Mouse (Mus musculus) liver, embryonic 11.5 days (tissue): ENCODE measurements around the gene Tctn1. TPM values are rescaled to one million over a fixed set of nuclear protein-coding genes. Genes with fewer than 3 reads are reported as not detected.

ENCODE experiments used
- ATAC-seq: fragments of 200-750 bp; cut with Nextera tagmentation; replicated peaks from 2 replicates; pipeline ENCODE4 v1.8.0; 2017; ENCODE audit warnings: moderate number of reproducible peaks, mild to moderate bottlenecking, moderate TSS enrichment, moderate library complexity; ENCODE audit not compliant: low FRiP score
- DNase-seq: peaks from one replicate; pipeline ENCODE4 v3.0.0-alpha.2; 2017; ENCODE audit warnings: low spot score
- H3K27ac ChIP-seq: fragments of 300-500 bp; sonication (generic); 2 replicates; pipeline ENCODE4 v1.5.1; 2014; ENCODE audit warnings: mild to moderate bottlenecking, low read depth, low read length, control low read depth
- H3K27me3 ChIP-seq: fragments of 300-500 bp; sonication (generic); replicated peaks from 2 replicates; pipeline ENCODE4 v1.6.1; 2014; ENCODE audit warnings: low read length, mixed read lengths; ENCODE audit not compliant: control insufficient read depth, insufficient read depth
- H3K36me3 ChIP-seq: fragments of 300-500 bp; sonication (generic); 2 replicates; pipeline ENCODE4 v1.6.1; 2014; ENCODE audit warnings: mild to moderate bottlenecking, low read length, moderate library complexity, mixed read lengths; ENCODE audit not compliant: control insufficient read depth, insufficient read depth
- H3K4me1 ChIP-seq: fragments of 300-500 bp; sonication (generic); replicated peaks from 2 replicates; pipeline ENCODE4 v1.6.1; 2014; ENCODE audit warnings: low read length, mixed read lengths; ENCODE audit not compliant: control insufficient read depth, insufficient read depth
- H3K4me2 ChIP-seq: fragments of 300-500 bp; sonication (generic); 2 replicates; pipeline ENCODE4 v1.6.1; 2014; ENCODE audit warnings: mild to moderate bottlenecking, control low read depth, moderate library complexity
- H3K4me3 ChIP-seq: fragments of 300-500 bp; sonication (generic); 2 replicates; pipeline ENCODE4 v1.5.1; 2014; ENCODE audit warnings: low read depth, low read length, control low read depth
- H3K9ac ChIP-seq: fragments of 300-500 bp; sonication (generic); 2 replicates; pipeline ENCODE4 v1.6.1; 2014; ENCODE audit warnings: low read depth, low read length, control low read depth
- H3K9me3 ChIP-seq: fragments of 300-500 bp; sonication (generic); 2 replicates; pipeline ENCODE4 v1.6.1; 2016; ENCODE audit warnings: low read length, inconsistent platforms, mixed read lengths; ENCODE audit not compliant: control insufficient read depth
- WGBS: fragments of 180-500 bp; shearing (Covaris S2); extraction: QIAGEN DNeasy Blood & Tissue Kit; methylation state at CpG from one replicate; pipeline ENCODE4 v1.1.7; 2014; 5-methylcytosine and 5-hydroxymethylcytosine counted together
- polyA plus RNA-seq: library from polyadenylated mRNA; unstranded; fragments of >200 nt; fragmentation: Nextera tagmentation; extraction: Ambion mirVana; gene quantifications from 2 replicates; pipeline ENCODE4 v1.2.1, GENCODE M21; 2014

The Tctn1 gene
- polyA plus RNA-seq, 1 experiment from 2014 or later: 3.1 TPM

DNA sequence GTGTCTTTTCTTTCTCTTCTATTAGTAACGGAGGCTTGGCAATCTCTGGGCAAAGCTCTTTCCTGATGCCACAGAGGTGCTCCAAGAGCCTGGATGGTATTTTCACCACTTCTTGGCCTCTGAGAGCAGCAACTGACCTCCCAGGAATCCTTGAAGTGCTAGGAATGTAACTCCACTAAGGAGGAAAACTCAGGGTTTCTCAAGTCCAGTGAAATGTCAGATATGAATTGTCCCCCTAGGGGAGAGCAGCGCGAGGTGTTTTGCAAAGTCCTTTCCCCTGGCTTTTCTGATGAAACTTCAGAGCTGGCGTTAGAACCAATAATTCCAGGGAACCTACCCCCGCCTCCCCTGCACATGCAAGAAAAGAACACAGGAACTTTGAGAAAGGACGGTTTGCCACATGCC, 16.2 kb upstream of the Tctn1 start:
- Histone ChIP-seq H3K9ac (no peak overlapping the region), H3K4me1 (peaks cover 4% of the 10 kb centered on the region), H3K27ac (no peak overlapping the region), H3K36me3 (no peaks in the 10 kb centered on the region), H3K4me3 (no peak overlapping the region), H3K4me2 (0 out of 2 replicates have a peak overlapping the region, but pooled peaks have one; percentile 3), H3K9me3 (no peaks in the 10 kb centered on the region), H3K27me3 (no peaks in the 10 kb centered on the region)
- WGBS: 46% methylated on average over 6 of the region's 6 CpGs
- DNase-seq (no peak), ATAC-seq (no peak)

- no peak overlapping the region for H3K27ac ChIP-seq
- H3K4me2 ChIP-seq: no peak overlapping the region
- no peaks in the 10 kb centered on the region for H3K27me3 ChIP-seq
- no peaks in the 10 kb centered on the region for H3K36me3 ChIP-seq
- no peak overlapping the region for H3K4me3 ChIP-seq
- no peaks in the 10 kb centered on the region; the same call in 1 of the 2 replicates for H3K4me1 ChIP-seq
- DNase-seq (no peak), ATAC-seq (no peak)
- H3K9ac ChIP-seq: no peak overlapping the region
- 67% methylated on average over 12 of the region's 12 CpGs for WGBS
- H3K9me3 ChIP-seq: no peaks in the 10 kb centered on the region
Measured at GRCm38 (mm10) chr5:122279799-122280421, 15.7 kb upstream of the Tctn1 start.

GRCm38 (mm10) chr5:122278946-122279345, 14.7 kb upstream of the Tctn1 start:
- DNase-seq (no peak), ATAC-seq (no peak)
- Histone ChIP-seq H3K9ac (no peak overlapping the region), H3K27me3 (no peaks in the 10 kb centered on the region), H3K9me3 (no peaks in the 10 kb centered on the region), H3K4me3 (no peak overlapping the region), H3K4me1 (no peaks in the 10 kb centered on the region; the same call in 1 of the 2 replicates), H3K36me3 (no peaks in the 10 kb centered on the region), H3K4me2 (no peak overlapping the region), H3K27ac (no peak overlapping the region)
- 90% methylated on average over 7 of the region's 7 CpGs for WGBS

GRCm38 (mm10) chr5:122274785-122275184, 10.5 kb upstream of the Tctn1 start:
- no peak overlapping the region for H3K4me2 ChIP-seq
- DNase-seq (no peak), ATAC-seq (0 out of 2 replicates have a peak, but pooled peaks have one; percentile 51)
- 24% methylated on average over 5 of the region's 5 CpGs for WGBS
- no peak overlapping the region for H3K4me3 ChIP-seq
- H3K27me3 ChIP-seq: no peaks in the 10 kb centered on the region
- no peaks in the 10 kb centered on the region; the same call in 1 of the 2 replicates for H3K4me1 ChIP-seq
- no peaks in the 10 kb centered on the region for H3K36me3 ChIP-seq
- H3K27ac ChIP-seq: no peak overlapping the region
- no peak overlapping the region for H3K9ac ChIP-seq
- H3K9me3 ChIP-seq: no peaks in the 10 kb centered on the region

DNA sequence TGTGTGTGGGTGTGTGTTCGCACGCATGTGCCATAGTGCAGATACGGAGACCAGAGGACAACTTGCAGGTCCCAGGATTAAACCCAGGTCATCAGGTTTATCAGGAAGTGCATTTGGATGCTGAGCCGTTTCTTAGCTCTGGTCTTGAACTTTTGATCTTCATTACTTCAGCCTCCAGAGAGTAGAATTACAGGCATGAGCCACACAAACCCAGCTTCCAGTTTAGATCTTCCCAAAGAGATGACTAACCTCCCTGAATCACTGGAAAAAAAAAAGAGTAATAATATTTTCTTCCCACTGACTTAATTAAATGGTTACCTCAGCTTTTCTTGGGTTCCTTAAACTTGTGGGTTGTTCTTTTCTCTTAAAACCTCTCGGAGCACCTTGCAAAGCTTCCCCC, 8.6 kb upstream of the Tctn1 start:
- ATAC-seq: no peak
- Histone ChIP-seq H3K36me3 (no peaks in the 10 kb centered on the region), H3K27me3 (no peaks in the 10 kb centered on the region), H3K4me2 (no peak overlapping the region), H3K9ac (no peak overlapping the region), H3K4me1 (no peaks in the 10 kb centered on the region; the same call in 1 of the 2 replicates), H3K27ac (no peak overlapping the region), H3K9me3 (no peaks in the 10 kb centered on the region), H3K4me3 (no peak overlapping the region)
- 77% methylated on average over 5 of the region's 5 CpGs for WGBS
- DNase-seq: no peak

DNA sequence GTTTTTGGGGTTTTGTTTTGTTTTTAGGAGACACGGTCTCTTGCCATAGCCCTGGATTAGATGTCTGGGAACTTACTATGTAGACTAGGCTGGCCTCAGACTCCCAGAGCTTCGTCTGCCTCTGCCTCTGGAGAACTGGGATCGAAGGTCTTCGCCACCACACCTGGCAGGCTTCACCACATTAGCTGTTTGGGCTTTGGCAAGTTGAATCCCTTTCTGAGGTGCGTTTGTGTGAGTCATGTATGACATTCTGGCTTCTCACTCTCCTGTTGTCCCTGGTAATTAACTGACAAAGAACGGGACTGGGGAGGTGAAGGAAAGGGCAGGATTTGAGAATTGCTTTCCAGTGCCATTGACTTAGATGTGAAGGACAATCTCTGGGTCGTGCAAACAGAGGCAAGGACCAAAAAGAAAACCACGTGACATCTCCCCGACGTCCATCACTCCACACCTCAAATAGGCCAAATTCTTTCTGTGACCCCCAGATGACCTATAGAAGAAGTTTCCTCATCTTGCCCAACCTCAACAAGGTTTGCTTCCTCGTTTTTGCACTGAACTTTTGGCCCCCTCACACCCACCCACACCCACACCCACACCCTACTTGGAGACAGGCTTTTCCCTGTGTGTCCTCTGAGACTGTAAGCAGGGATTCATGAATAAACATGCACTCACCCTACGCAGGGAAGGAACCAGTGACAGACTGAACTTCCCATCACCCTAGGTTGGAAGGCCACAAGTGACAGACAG, 4.8 kb upstream of the Tctn1 start:
- Histone ChIP-seq H3K9me3 (no peaks in the 10 kb centered on the region), H3K4me1 (peaks cover 3% of the 10 kb centered on the region; the same call in 1 of the 2 replicates), H3K4me3 (no peak overlapping the region), H3K4me2 (no peak overlapping the region), H3K27ac (no peak overlapping the region), H3K9ac (no peak overlapping the region; the same call in 1 of the 2 replicates), H3K36me3 (no peaks in the 10 kb centered on the region), H3K27me3 (no peaks in the 10 kb centered on the region)
- no peak for ATAC-seq
- DNase-seq: no peak
- 58% methylated on average over 12 of the region's 12 CpGs for WGBS

DNA sequence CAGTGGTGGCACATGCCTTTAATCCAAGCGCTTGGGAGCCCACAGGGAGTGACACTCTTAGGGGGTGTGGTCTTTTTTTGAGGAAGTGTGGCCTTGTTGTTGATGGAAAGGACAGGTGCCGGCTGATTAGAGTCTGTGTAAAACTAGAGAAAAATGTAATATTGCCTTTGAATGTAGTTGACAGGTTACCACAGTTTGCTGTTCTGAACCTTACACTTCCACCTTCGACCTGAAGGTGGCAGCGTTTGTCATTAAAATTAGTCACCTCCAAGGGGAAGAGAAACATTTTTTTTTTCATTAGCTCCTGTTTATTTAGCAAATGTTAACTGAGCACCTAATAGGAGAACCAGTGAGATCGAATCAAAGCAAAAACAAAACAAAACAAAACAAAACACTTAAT, 3.6 kb upstream of the Tctn1 start:
- no peak overlapping the region for H3K9ac ChIP-seq

DNA sequence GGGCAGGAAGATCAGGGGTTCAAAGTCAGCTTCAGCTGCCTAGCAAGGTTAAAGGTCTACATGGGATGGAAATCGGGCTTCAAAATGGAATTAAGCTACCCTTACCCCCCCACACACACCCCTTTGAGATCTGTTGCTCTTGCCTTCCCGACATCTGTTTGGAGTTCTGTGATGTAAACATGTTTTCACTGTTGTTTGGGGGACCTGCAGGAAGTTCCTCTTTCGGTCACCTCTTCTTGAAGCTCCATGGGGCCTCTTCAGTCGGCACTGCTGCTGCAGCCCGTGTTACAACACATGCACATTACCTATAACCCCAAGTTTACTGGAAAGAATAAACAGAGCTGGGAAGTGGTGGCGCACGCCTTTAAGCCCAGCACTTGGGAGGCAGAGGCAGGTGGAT, 2.9 kb upstream of the Tctn1 start:
- Histone ChIP-seq H3K9ac (no peak overlapping the region), H3K4me2 (no peak overlapping the region), H3K9me3 (no peaks in the 10 kb centered on the region), H3K36me3 (no peaks in the 10 kb centered on the region), H3K27me3 (no peaks in the 10 kb centered on the region), H3K4me1 (peaks cover 9% of the 10 kb centered on the region), H3K4me3 (no peak overlapping the region), H3K27ac (no peak overlapping the region)
- DNase-seq: no peak
- 59% methylated on average over 7 of the region's 7 CpGs for WGBS
- ATAC-seq: no peak

More for the DNA sequence above, 3.6 kb upstream of the Tctn1 start:
- Histone ChIP-seq H3K4me3 (no peak overlapping the region), H3K4me2 (no peak overlapping the region), H3K4me1 (peaks cover 6% of the 10 kb centered on the region), H3K27ac (no peak overlapping the region), H3K9me3 (no peaks in the 10 kb centered on the region), H3K36me3 (no peaks in the 10 kb centered on the region), H3K27me3 (no peaks in the 10 kb centered on the region)
- 24% methylated on average over 5 of the region's 5 CpGs for WGBS
- no peak for ATAC-seq
- no peak for DNase-seq

- WGBS: 84% methylated on average over 2 of the region's 2 CpGs
- Histone ChIP-seq H3K4me3 (no peak overlapping the region), H3K4me2 (no peak overlapping the region), H3K27ac (no peak overlapping the region), H3K4me1 (peaks cover 13% of the 10 kb centered on the region), H3K27me3 (no peaks in the 10 kb centered on the region), H3K9ac (no peak overlapping the region), H3K9me3 (no peaks in the 10 kb centered on the region), H3K36me3 (no peaks in the 10 kb centered on the region)
- ATAC-seq (no peak), DNase-seq (no peak)
Measured at GRCm38 (mm10) chr5:122265942-122266341, 1.7 kb upstream of the Tctn1 start.
